16 mouse cellular contexts compared by ENCODE assay signal in genomic region chr6:73257068-73257467, GRCm38 (mm10).
"Had no signal": no experiment of that assay in that cellular context is flagged by ENCODE, and none has a peak within 500 bp of the region (broad histone marks: within the 10 kb centered on the region; RNA-seq: fewer than 3 reads in every experiment).

No protein-coding gene starts in this region.

- H3K27me3 ChIP-seq: neural tube, embryonic 13.5 days; neural tube, embryonic 15.5 days; stomach, embryonic 15.5 days had no signal

- H3K9me3 ChIP-seq: neural tube, embryonic 13.5 days; neural tube, embryonic 15.5 days; stomach, embryonic 15.5 days had no signal

- H3K4me3 ChIP-seq: neural tube, embryonic 13.5 days; neural tube, embryonic 15.5 days; stomach, embryonic 15.5 days had no signal

- H3K9ac ChIP-seq: neural tube, embryonic 13.5 days; neural tube, embryonic 15.5 days; stomach, embryonic 15.5 days had no signal

- H3K4me2 ChIP-seq: neural tube, embryonic 13.5 days; neural tube, embryonic 15.5 days; stomach, embryonic 15.5 days had no signal

- DNase-seq: retina, postnatal 1 day; right cerebral cortex, adult 18-20 months; right cerebral cortex, postnatal 14 days; right cerebral cortex, postnatal 25 days; right cerebral cortex, postnatal 4 days; spleen, adult 18-20 months; thymus, adult 18-20 months; thymus, adult 2 months; thymus, postnatal 14 days; thymus, postnatal 25 days; thymus, postnatal 36 days; thymus, postnatal 4 days had no signal

- H3K27ac ChIP-seq: neural tube, embryonic 13.5 days; neural tube, embryonic 15.5 days; stomach, embryonic 15.5 days; stomach, postnatal 0 days had no signal
